Mouse (Mus musculus): ENCODE measurements at regions not wholly inside any gene's neighbourhood (a gene's known extent, or its start where the extent isn't known, plus 50 kb on each side); places are given as distances from the start of the nearest gene placed in this dataset.

DNA sequence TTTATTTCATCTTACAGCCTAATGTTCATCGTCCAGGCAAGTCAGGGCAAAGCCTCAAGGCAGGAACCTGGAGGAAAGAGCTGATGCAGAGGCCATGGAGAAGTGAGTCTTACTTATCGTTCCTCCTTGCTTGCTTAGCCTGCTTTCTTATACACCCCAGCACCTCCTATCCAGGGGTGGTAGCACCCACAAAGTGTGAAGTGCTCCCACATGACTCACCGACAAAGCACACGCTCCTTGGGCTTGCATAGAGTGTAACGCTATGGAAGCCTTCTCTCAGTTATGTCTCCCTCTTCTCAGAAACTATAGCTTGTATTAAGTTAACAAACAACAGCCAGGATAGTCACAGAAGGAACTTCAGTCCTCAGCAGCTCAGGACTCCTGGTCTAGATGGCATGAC, 225.4 kb downstream of the Rpl10-ps3 start:
- Histone ChIP-seq H3K27me3 (ENCODE audit: control insufficient read depth, insufficient read depth, insufficient read length) (no peaks in the 10 kb centered on the region), H3K4me3 (ENCODE audit: insufficient read depth, poor library complexity, severe bottlenecking) (no peak overlapping the region), H3ac (ENCODE audit: control insufficient read depth, insufficient read length, low read depth) (no peak overlapping the region), H3K79me3 (ENCODE audit: low read depth) (no peaks in the 10 kb centered on the region), H3K79me2 (ENCODE audit: control insufficient read depth, insufficient read depth) (no peaks in the 10 kb centered on the region), H3K36me3 (ENCODE audit: control insufficient read depth, insufficient read depth) (no peaks in the 10 kb centered on the region)
- TF ChIP-seq CTCF (IDR thresholded peaks at IDR 0.05; ENCODE audit: control insufficient read depth, insufficient read depth, insufficient read length) (no peak), FOSL1 (IDR thresholded peaks at IDR 0.05; ENCODE audit: insufficient read depth, low read length, poor library complexity, severe bottlenecking) (no peak), CEBPB (IDR thresholded peaks at IDR 0.05; ENCODE audit: low read depth) (no peak), USF1 (IDR thresholded peaks at IDR 0.05; ENCODE audit: low read depth) (no peak)

DNA sequence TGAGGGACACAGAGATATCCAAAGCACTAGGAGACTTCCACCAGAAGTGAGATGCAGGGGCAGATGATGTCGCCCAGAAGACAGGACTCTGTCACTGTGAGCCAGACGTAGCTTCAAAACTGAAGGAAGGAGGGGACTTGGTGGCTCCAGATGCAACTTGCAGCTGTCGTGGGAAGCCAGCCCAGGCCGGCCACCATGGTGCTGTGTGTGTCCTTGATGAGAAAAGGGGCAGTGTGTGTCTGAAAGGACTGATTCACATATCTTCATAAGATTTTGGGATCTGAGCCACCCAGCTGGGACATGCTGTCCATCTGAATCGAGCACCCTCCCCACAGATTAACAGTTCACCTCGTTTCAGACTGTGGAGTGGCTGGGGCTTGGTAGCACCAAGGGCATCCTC, 226.2 kb downstream of the Rpl10-ps3 start:
- TF ChIP-seq FOSL1 (IDR thresholded peaks at IDR 0.05; ENCODE audit: insufficient read depth, low read length, poor library complexity, severe bottlenecking), result no peak
- no peak for TF ChIP-seq CEBPB (IDR thresholded peaks at IDR 0.05; ENCODE audit: low read depth)
- no peak for TF ChIP-seq MYOG (IDR thresholded peaks at IDR 0.05; ENCODE audit: control insufficient read depth, extremely low read depth, insufficient read length)
- TF ChIP-seq MYOD1 (IDR thresholded peaks at IDR 0.05; ENCODE audit: control insufficient read depth, insufficient read length, low read depth), result no peak
- no peak for TF ChIP-seq MAX (IDR thresholded peaks at IDR 0.05)
- no peak for TF ChIP-seq USF1 (IDR thresholded peaks at IDR 0.05; ENCODE audit: low read depth)
- TF ChIP-seq CTCF (IDR thresholded peaks at IDR 0.05; ENCODE audit: control insufficient read depth, insufficient read depth, insufficient read length), result no peak
- H3K4me3 ChIP-seq (ENCODE audit: insufficient read depth, poor library complexity, severe bottlenecking), result no peak overlapping the region
- no peaks in the 10 kb centered on the region for H3K36me3 ChIP-seq (ENCODE audit: control insufficient read depth, insufficient read depth)
- no peak overlapping the region for H3ac ChIP-seq (ENCODE audit: control insufficient read depth, insufficient read length, low read depth)
- H3K79me2 ChIP-seq (ENCODE audit: control insufficient read depth, insufficient read depth), result no peaks in the 10 kb centered on the region
- no peaks in the 10 kb centered on the region for H3K27me3 ChIP-seq (ENCODE audit: control insufficient read depth, insufficient read depth, insufficient read length)
- H3K79me3 ChIP-seq (ENCODE audit: low read depth), result no peaks in the 10 kb centered on the region

DNA sequence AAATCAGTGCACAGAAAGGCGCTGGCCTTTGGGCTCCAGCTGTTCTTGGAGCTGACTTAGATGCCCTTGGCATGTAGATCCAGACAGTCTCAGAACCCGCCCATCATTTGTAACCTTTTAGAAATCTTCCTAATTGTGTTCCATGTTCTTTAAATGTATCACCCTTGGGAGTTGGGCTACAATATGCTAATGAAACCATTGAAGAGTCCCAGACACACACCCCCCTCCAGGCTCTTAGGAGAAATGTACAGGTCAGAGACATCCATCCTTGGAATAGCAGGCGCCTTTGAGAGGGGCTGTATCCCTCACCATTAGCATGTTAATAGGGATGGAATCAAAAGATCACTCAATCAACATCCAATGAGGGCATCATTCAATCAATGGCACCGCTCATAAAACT, 238.2 kb downstream of the Rpl10-ps3 start:
- Histone ChIP-seq H3K27me3 (ENCODE audit: control insufficient read depth, insufficient read depth, insufficient read length) (no peaks in the 10 kb centered on the region), H3K79me2 (ENCODE audit: control insufficient read depth, insufficient read depth) (no peaks in the 10 kb centered on the region), H3ac (ENCODE audit: control insufficient read depth, insufficient read length, low read depth) (no peak overlapping the region), H3K36me3 (ENCODE audit: control insufficient read depth, insufficient read depth) (no peaks in the 10 kb centered on the region), H3K4me3 (ENCODE audit: insufficient read depth, poor library complexity, severe bottlenecking) (no peak overlapping the region), H3K79me3 (ENCODE audit: low read depth) (no peaks in the 10 kb centered on the region)
- no peak for TF ChIP-seq CEBPB (IDR thresholded peaks at IDR 0.05; ENCODE audit: low read depth)
- TF ChIP-seq FOSL1 (IDR thresholded peaks at IDR 0.05; ENCODE audit: insufficient read depth, low read length, poor library complexity, severe bottlenecking), result no peak
- TF ChIP-seq CTCF (IDR thresholded peaks at IDR 0.05; ENCODE audit: control insufficient read depth, insufficient read depth, insufficient read length), result no peak
- TF ChIP-seq MYOG (IDR thresholded peaks at IDR 0.05; ENCODE audit: control insufficient read depth, extremely low read depth, insufficient read length), result no peak
- TF ChIP-seq MYOD1 (IDR thresholded peaks at IDR 0.05; ENCODE audit: control insufficient read depth, insufficient read length, low read depth), result no peak
- no peak for TF ChIP-seq USF1 (IDR thresholded peaks at IDR 0.05; ENCODE audit: low read depth)
- TF ChIP-seq MAX (IDR thresholded peaks at IDR 0.05), result no peak

DNA sequence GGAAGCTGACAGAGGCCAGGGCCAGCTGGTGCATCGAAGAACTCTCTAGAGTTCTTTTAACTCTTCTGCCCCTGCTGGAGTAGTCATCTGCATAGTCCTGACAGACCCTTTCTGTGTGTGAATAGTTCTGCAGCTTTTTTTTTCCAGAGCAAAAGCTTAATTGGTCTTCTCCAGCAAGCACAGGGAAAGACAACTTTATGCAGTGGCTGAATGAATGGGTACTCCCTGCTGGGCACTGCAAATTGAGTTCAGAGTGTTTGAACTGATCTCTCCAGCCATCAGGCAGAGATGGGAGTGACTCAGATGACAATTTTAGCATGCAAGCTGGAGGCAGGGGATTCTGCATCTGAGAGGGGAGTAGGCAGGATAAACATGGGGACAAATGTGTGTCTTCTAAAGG, 242.0 kb downstream of the Rpl10-ps3 start:
- Histone ChIP-seq H3K79me2 (ENCODE audit: control insufficient read depth, insufficient read depth) (no peaks in the 10 kb centered on the region), H3K27me3 (ENCODE audit: control insufficient read depth, insufficient read depth, insufficient read length) (no peaks in the 10 kb centered on the region), H3K4me3 (ENCODE audit: insufficient read depth, poor library complexity, severe bottlenecking) (no peak overlapping the region), H3K79me3 (ENCODE audit: low read depth) (no peaks in the 10 kb centered on the region), H3K36me3 (ENCODE audit: control insufficient read depth, insufficient read depth) (no peaks in the 10 kb centered on the region), H3ac (ENCODE audit: control insufficient read depth, insufficient read length, low read depth) (no peak overlapping the region)
- TF ChIP-seq MYOD1 (IDR thresholded peaks at IDR 0.05; ENCODE audit: control insufficient read depth, insufficient read length, low read depth) (no peak), CEBPB (IDR thresholded peaks at IDR 0.05; ENCODE audit: low read depth) (no peak), FOSL1 (IDR thresholded peaks at IDR 0.05; ENCODE audit: insufficient read depth, low read length, poor library complexity, severe bottlenecking) (no peak), CTCF (IDR thresholded peaks at IDR 0.05; ENCODE audit: control insufficient read depth, insufficient read depth, insufficient read length) (no peak), USF1 (IDR thresholded peaks at IDR 0.05; ENCODE audit: low read depth) (no peak), MYOG (IDR thresholded peaks at IDR 0.05; ENCODE audit: control insufficient read depth, extremely low read depth, insufficient read length) (no peak), MAX (IDR thresholded peaks at IDR 0.05) (no peak)

DNA sequence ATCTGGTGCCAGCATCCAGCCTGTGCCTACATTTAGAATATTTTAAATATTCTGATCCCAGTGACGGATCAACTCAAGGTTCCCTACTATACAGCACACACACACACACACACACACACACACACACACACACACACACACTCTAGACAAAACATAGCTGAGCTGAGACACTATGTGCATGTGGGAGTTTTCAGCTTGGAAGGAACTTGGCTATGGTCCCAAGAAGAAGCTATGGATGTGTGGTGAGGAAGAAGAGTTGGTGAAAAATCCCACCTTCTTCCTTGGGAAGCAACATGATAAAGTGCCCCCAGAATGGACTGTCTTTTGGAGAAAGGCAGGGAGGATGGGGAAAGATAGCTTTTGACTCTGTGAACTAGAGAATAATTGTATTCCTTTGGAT, 243.7 kb downstream of the Rpl10-ps3 start:
- TF ChIP-seq FOSL1 (IDR thresholded peaks at IDR 0.05; ENCODE audit: insufficient read depth, low read length, poor library complexity, severe bottlenecking), result no peak
- TF ChIP-seq USF1 (IDR thresholded peaks at IDR 0.05; ENCODE audit: low read depth), result no peak
- no peak for TF ChIP-seq MYOG (IDR thresholded peaks at IDR 0.05; ENCODE audit: control insufficient read depth, extremely low read depth, insufficient read length)
- TF ChIP-seq MAX (IDR thresholded peaks at IDR 0.05), result no peak
- TF ChIP-seq CEBPB (IDR thresholded peaks at IDR 0.05; ENCODE audit: low read depth), result no peak
- no peaks in the 10 kb centered on the region for H3K79me2 ChIP-seq (ENCODE audit: control insufficient read depth, insufficient read depth)
- H3K4me3 ChIP-seq (ENCODE audit: insufficient read depth, poor library complexity, severe bottlenecking), result no peak overlapping the region
- H3K36me3 ChIP-seq (ENCODE audit: control insufficient read depth, insufficient read depth), result no peaks in the 10 kb centered on the region
- H3K79me3 ChIP-seq (ENCODE audit: low read depth), result no peaks in the 10 kb centered on the region
- H3ac ChIP-seq (ENCODE audit: control insufficient read depth, insufficient read length, low read depth), result no peak overlapping the region
- no peaks in the 10 kb centered on the region for H3K27me3 ChIP-seq (ENCODE audit: control insufficient read depth, insufficient read depth, insufficient read length)

DNA sequence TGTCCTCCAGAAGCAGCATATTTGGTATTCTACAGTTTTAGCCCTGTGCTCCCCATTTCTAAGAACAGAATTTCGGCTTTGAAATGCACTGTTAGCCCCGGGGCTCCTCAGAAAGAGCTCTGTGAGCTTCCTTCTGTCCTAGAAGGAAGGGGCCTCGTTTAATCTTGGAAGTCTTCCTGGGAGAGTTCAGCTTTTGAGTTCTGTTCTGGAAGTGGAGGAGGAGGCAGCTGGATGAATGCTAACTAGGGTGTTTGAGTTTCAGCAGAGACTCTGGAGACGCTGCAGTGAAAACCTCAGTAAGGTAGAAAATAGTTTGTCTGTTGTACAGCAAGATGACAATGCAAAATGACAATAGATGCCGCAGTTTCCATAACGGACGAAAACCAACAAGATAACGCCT, 253.8 kb downstream of the Rpl10-ps3 start:
- no peak for TF ChIP-seq CEBPB (IDR thresholded peaks at IDR 0.05; ENCODE audit: low read depth)
- no peak for TF ChIP-seq USF1 (IDR thresholded peaks at IDR 0.05; ENCODE audit: low read depth)
- TF ChIP-seq CTCF (IDR thresholded peaks at IDR 0.05; ENCODE audit: control insufficient read depth, insufficient read depth, insufficient read length), result no peak
- no peak for TF ChIP-seq MYOD1 (IDR thresholded peaks at IDR 0.05; ENCODE audit: control insufficient read depth, insufficient read length, low read depth)
- TF ChIP-seq MAX (IDR thresholded peaks at IDR 0.05), result no peak
- no peak for TF ChIP-seq FOSL1 (IDR thresholded peaks at IDR 0.05; ENCODE audit: insufficient read depth, low read length, poor library complexity, severe bottlenecking)
- TF ChIP-seq MYOG (IDR thresholded peaks at IDR 0.05; ENCODE audit: control insufficient read depth, extremely low read depth, insufficient read length), result no peak
- H3K79me2 ChIP-seq (ENCODE audit: control insufficient read depth, insufficient read depth), result no peaks in the 10 kb centered on the region
- no peaks in the 10 kb centered on the region for H3K27me3 ChIP-seq (ENCODE audit: control insufficient read depth, insufficient read depth, insufficient read length)
- H3K36me3 ChIP-seq (ENCODE audit: control insufficient read depth, insufficient read depth), result no peaks in the 10 kb centered on the region
- no peak overlapping the region for H3ac ChIP-seq (ENCODE audit: control insufficient read depth, insufficient read length, low read depth)
- no peaks in the 10 kb centered on the region for H3K79me3 ChIP-seq (ENCODE audit: low read depth)
- H3K4me3 ChIP-seq (ENCODE audit: insufficient read depth, poor library complexity, severe bottlenecking), result no peak overlapping the region

All from C2C12 (cell line).